Mouse (Mus musculus): Measurements from ENCODE around the gene Slc22a8.

Slc22a8 gene

GRCm38 (mm10) chr19:8592155-8592554 is 1.1 kb downstream of the Slc22a8 start:
- in situ Hi-C loops (cut with MboI; ENCODE audit: unreplicated experiment in 2 of 2) = loop anchor here in 1 of 2 experiments (25.0 kb wide), 2 partner anchors 245 to 520 kb away; partner anchors contain the start of genes AC129217.1, Bscl2 and Gng3

DNA sequence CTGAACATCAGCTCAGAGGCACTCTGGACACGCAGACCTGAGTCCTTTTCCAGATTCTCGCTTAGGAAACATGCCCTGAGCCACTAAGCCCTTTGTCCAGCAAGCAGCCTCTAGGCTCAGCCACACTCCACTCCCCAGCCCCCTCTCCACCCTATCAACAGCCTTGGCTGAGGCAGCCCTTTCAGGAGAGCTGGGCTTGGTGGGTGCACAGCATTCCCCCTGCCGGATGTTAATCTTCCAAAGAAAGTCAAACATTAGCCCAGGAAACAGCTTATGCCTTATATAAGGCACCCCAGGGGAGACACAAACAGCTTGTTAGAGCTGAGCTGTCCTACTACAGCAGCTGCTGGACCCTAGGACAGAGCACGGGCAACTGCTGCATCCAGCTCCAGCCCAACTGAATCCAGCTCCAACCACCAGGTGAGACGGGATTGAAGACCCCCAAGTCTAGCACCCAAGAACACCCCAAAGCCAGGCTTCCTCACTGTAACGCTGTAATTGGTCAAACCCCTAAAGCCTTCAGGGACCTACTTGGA is 1.9 kb downstream of the Slc22a8 start:
- in situ Hi-C loops (cut with MboI; ENCODE audit: unreplicated experiment in 2 of 2) = loop anchor here in 1 of 2 experiments (25.0 kb wide), 2 partner anchors 244 to 519 kb away; partner anchors contain the start of genes AC129217.1, Bscl2 and Gng3

- in situ Hi-C loops (cut with MboI; ENCODE audit: unreplicated experiment in 2 of 2) = loop anchor here in 1 of 2 experiments (25.0 kb wide), 2 partner anchors 243 to 518 kb away; partner anchors contain the start of genes AC129217.1, Bscl2 and Gng3
These were observed 2.8 kb downstream of the Slc22a8 start for GRCm38 (mm10) chr19:8593833-8594232.

GRCm38 (mm10) chr19:8594518-8594917 is 3.5 kb downstream of the Slc22a8 start:
- in situ Hi-C loops (cut with MboI; ENCODE audit: unreplicated experiment in 2 of 2) = loop anchor here in 1 of 2 experiments (25.0 kb wide), 2 partner anchors 243 to 518 kb away; partner anchors contain the start of genes AC129217.1, Bscl2 and Gng3

- in situ Hi-C loops (cut with MboI; ENCODE audit: unreplicated experiment in 2 of 2) = loop anchor here in 1 of 2 experiments (25.0 kb wide), 2 partner anchors 240 to 515 kb away; partner anchors contain the start of genes AC129217.1, Bscl2 and Gng3
These were observed 6.2 kb downstream of the Slc22a8 start for GRCm38 (mm10) chr19:8597269-8597668.

- in situ Hi-C loops (cut with MboI; ENCODE audit: unreplicated experiment in 2 of 2) = loop anchor here in 1 of 2 experiments (25.0 kb wide), 2 partner anchors 238 to 513 kb away; partner anchors contain the start of genes AC129217.1, Bscl2 and Gng3
These were observed 8.2 kb downstream of the Slc22a8 start for GRCm38 (mm10) chr19:8599229-8599628.

DNA sequence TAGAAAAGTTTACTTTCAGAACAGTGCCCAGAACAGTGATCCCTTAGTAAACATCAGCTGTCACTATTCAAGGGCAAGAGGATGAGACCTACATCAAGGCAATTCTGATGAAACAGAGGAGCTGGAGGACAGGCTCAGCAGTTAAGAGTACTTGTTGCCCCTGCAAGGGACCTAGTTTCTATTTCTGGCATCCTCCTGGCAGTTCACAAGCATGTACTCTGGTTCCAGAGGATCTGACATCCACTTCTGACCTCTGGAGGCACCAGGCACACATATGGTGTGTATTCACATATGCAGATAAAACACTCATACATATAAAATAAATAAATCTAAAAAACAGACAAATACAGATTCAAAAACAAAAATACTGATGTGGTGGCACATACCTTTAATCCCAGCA is 10.9 kb downstream of the Slc22a8 start:
- in situ Hi-C loops (cut with MboI; ENCODE audit: unreplicated experiment in 2 of 2) = no loop called here

- in situ Hi-C loops (cut with MboI; ENCODE audit: unreplicated experiment in 2 of 2) = no loop called here
These were observed 11.9 kb downstream of the Slc22a8 start for GRCm38 (mm10) chr19:8602914-8603313.

- in situ Hi-C loops (cut with MboI; ENCODE audit: unreplicated experiment in 2 of 2) = no loop called here
These were observed 13.6 kb downstream of the Slc22a8 start for GRCm38 (mm10) chr19:8604536-8605240.

DNA sequence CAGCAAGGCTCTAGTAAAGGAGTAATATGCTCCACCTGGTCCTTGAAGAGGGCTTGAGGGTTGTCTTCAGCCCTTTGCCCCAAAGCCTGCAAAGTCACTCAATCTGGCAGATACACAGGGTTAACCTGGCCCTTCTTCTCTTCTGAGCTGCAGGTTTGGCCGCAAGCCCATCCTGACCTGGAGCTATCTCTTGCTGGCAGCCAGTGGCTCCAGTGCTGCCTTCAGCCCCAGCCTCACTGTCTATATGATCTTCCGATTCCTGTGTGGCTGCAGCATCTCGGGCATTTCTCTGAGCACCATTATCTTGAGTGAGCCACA is 14.1 kb downstream of the Slc22a8 start:
- in situ Hi-C loops (cut with MboI; ENCODE audit: unreplicated experiment in 2 of 2) = no loop called here

- in situ Hi-C loops (cut with MboI; ENCODE audit: unreplicated experiment in 2 of 2) = no loop called here
These were observed 20.5 kb downstream of the Slc22a8 start for GRCm38 (mm10) chr19:8611358-8612123.

GRCm38 (mm10) chr19:8613111-8613510 is 22.1 kb downstream of the Slc22a8 start:
- in situ Hi-C loops (cut with MboI; ENCODE audit: unreplicated experiment in 2 of 2) = no loop called here

- in situ Hi-C loops (cut with MboI; ENCODE audit: unreplicated experiment in 2 of 2) = no loop called here
These were observed 23.3 kb downstream of the Slc22a8 start for GRCm38 (mm10) chr19:8614343-8614742.

- in situ Hi-C loops (cut with MboI; ENCODE audit: unreplicated experiment in 2 of 2) = no loop called here
These were observed 25.3 kb downstream of the Slc22a8 start for GRCm38 (mm10) chr19:8616314-8616713.

DNA sequence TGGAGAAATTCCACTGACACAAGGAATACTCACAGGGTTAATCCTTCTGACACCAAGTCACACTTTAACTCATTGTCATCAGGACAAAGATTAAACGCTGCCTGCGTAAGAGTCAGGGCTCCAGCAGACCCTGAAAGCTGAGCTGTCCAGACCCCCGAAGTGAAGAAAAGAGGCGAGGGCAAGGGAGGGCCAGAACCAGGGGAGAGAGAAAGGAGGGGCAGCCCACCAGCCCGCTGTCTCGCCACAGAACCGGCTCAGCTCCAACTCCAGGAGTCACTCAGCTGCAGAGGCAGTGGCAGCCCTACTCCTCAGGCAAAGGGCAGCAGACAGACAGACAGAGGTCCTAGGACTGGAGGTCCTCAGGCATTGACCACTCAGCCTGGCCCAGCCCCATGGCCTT is 26.9 kb downstream of the Slc22a8 start, which contains the start of gene Slc22a6:
Gene Slc22a6, plus strand, starts transcription at position 136 of the 400 bp plus-strand sequence.
- in situ Hi-C loops (cut with MboI; ENCODE audit: unreplicated experiment in 2 of 2) = no loop called here

GRCm38 (mm10) chr19:8621098-8621497 is 30.0 kb downstream of the Slc22a8 start:
- in situ Hi-C loops (cut with MboI; ENCODE audit: unreplicated experiment in 2 of 2) = no loop called here

- in situ Hi-C loops (cut with MboI; ENCODE audit: unreplicated experiment in 2 of 2) = no loop called here
These were observed 39.2 kb downstream of the Slc22a8 start for GRCm38 (mm10) chr19:8630249-8630648.

DNA sequence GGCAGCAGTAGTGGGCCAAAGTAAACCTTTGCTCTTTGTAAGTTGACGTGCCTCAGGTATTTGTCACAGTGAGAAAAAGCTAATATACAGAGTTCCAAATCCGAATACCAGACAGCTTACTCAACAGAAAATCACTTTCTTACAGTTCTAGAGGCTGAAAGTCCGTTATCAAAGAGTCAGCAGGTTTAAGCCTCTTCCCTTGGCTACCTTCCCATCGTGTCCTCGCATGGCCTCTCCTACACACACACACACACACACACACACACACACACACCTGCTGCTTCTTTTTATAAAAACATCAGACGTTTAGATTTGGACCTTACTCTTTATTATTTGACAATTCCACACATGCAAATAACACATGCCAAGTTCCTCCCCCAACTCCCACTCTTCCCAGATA is 39.8 kb downstream of the Slc22a8 start:
- in situ Hi-C loops (cut with MboI; ENCODE audit: unreplicated experiment in 2 of 2) = no loop called here

DNA sequence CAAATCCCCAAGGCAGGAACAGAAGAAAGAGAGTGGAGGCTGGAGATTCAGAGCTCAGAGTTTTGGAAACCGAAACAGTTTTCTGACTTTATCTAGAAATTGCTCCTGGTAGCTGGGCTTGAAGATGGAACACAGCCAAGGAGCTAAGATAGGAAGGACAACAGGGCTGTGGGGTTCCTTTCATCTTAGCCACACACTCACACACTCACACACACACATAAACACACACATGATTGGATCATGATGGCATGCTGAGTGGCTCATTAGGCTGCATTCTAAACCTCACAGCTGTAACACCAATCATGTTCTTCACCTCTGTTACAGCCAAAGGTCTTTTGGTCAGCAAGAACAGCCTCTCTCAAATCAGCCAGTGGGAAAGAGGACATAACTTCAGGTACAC is 41.0 kb downstream of the Slc22a8 start:
- in situ Hi-C loops (cut with MboI; ENCODE audit: unreplicated experiment in 2 of 2) = no loop called here

GRCm38 (mm10) chr19:8642086-8642485 is 51.0 kb downstream of the Slc22a8 start:
- in situ Hi-C loops (cut with MboI; ENCODE audit: unreplicated experiment in 2 of 2) = no loop called here

- in situ Hi-C loops (cut with MboI; ENCODE audit: unreplicated experiment in 2 of 2) = no loop called here
These were observed 55.3 kb downstream of the Slc22a8 start for GRCm38 (mm10) chr19:8646393-8646792.
